Mouse (Mus musculus) midbrain, embryonic 14.5 days (tissue): ENCODE data around the gene Tsga10. TPM values are rescaled to one million over a fixed set of nuclear protein-coding genes. Genes with fewer than 3 reads are reported as not detected.

Source experiments
- ATAC-seq: fragments of 200-750 bp; cut with Nextera tagmentation; 2 replicates; pipeline ENCODE4 v1.8.0; 2017; ENCODE audit warnings: moderate number of reproducible peaks, moderate library complexity; ENCODE audit not compliant: low FRiP score, low TSS enrichment
- DNase-seq: peaks from one replicate; pipeline ENCODE4 v3.0.0-alpha.2; 2015
- H3K27ac ChIP-seq: fragments of 300-500 bp; sonication (generic); replicated peaks from 2 replicates; pipeline ENCODE4 v1.5.1; 2014; ENCODE audit warnings: mild to moderate bottlenecking, low read depth, low read length, moderate library complexity
- H3K27me3 ChIP-seq: fragments of 300-500 bp; sonication (generic); 2 replicates; pipeline ENCODE4 v1.6.1; 2014; ENCODE audit warnings: low read length, control low read depth, mixed read lengths; ENCODE audit not compliant: control insufficient read depth, insufficient read depth
- H3K36me3 ChIP-seq: fragments of 300-500 bp; sonication (generic); 2 replicates; pipeline ENCODE4 v1.6.1; 2014; ENCODE audit warnings: low read length, control low read depth; ENCODE audit not compliant: control insufficient read depth, insufficient read depth
- H3K4me1 ChIP-seq: fragments of 300-500 bp; sonication (generic); 2 replicates; pipeline ENCODE4 v1.6.1; 2014; ENCODE audit warnings: mild to moderate bottlenecking, antibody characterized with exemption, low read length, control low read depth; ENCODE audit not compliant: control insufficient read depth, insufficient read depth
- H3K4me2 ChIP-seq: fragments of 300-500 bp; sonication (generic); 2 replicates; pipeline ENCODE4 v1.6.1; 2014; ENCODE audit warnings: mild to moderate bottlenecking, low read length, moderate library complexity
- H3K4me3 ChIP-seq: fragments of 300-500 bp; sonication (generic); replicated peaks from 2 replicates; pipeline ENCODE4 v1.5.1; 2014; ENCODE audit warnings: low read depth, low read length
- H3K9ac ChIP-seq: fragments of 300-500 bp; sonication (generic); replicated peaks from 2 replicates; pipeline ENCODE4 v1.6.1; 2014; ENCODE audit warnings: mild to moderate bottlenecking, low read length, moderate library complexity
- H3K9me3 ChIP-seq: fragments of 300-500 bp; sonication (generic); 2 replicates; pipeline ENCODE4 v1.6.1; 2016; ENCODE audit warnings: low read length, control low read depth, mixed read lengths; ENCODE audit not compliant: control insufficient read depth
- WGBS: fragments of 180-500 bp; shearing (Covaris S2); extraction: QIAGEN DNeasy Blood & Tissue Kit; methylation state at CpG from one replicate; pipeline ENCODE4 v1.1.7; 2014; 5-methylcytosine and 5-hydroxymethylcytosine counted together
- polyA plus RNA-seq: library from polyadenylated mRNA; unstranded; fragments of >200 nt; fragmentation: Nextera tagmentation; extraction: Ambion mirVana; gene quantifications from 2 replicates; pipeline ENCODE4 v1.2.1, GENCODE M21; 2014

Tsga10 gene
- 20.8 and 23.3 TPM in 2 replicates for polyA plus RNA-seq

DNA sequence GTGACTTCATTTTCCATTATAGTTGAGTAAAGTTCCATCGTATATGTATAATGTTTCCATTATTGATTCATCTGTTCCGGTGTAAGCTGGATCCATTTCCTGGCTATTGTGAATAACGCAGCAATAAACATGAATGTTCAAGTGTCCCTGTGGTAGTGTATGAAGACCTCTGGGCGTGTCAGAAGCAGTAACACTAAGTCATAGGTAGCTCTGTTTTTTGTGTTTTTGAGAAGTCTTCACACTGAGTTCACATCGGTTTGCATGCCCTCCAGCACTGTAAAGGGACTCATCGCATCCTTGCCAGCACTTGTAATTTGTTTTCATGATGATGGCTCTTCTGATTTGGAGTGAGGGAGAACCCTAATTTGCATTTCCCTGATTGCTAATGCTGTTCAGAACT is at the start of gene Tsga10:
Tsga10 (minus strand) TSS at position 144 of the 400 bp plus-strand sequence.
- Histone ChIP-seq H3K4me3 (peak within 1 kb of the TSS; percentile 67), H3K9ac (peak within 1 kb of the TSS; percentile 64), H3K9me3 (no peaks in the 10 kb centered on the region), H3K36me3 (no peaks in the 10 kb centered on the region), H3K27ac (peak within 1 kb of the TSS; percentile 91), H3K4me2 (peak within 1 kb of the TSS; percentile 71), H3K27me3 (no peaks in the 10 kb centered on the region), H3K4me1 (0 out of 2 replicates have a peak, but pooled peaks cover 8% of the 10 kb centered on the region)
- DNase-seq = no peak
- WGBS = 83% methylated on average over 6 of the region's 6 CpGs
- no peak for ATAC-seq

DNA sequence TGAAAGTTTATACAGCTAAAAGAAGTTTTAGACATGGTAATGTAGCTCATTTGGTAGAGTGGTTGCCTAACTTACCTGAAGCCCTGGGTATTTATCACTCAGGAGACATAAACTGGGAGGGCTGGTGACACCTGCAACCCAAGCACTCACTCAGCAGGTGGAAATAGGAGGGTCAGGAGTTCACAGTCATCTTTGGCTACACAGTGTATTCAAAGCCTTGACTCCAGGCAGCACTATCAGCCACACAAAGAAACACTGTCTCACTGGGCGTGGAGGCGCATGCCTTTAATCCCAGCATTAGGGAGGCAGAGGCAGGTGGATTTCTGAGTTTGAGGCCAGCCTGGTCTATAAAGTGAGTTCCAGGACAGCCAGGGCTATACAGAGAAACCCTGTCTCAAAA is 46.5 kb upstream of the Tsga10 start:
- Histone ChIP-seq H3K4me2 (no peak overlapping the region), H3K9me3 (no peaks in the 10 kb centered on the region), H3K27me3 (no peaks in the 10 kb centered on the region), H3K36me3 (no peaks in the 10 kb centered on the region), H3K27ac (no peak overlapping the region), H3K4me3 (no peak overlapping the region), H3K9ac (no peak overlapping the region), H3K4me1 (no peaks in the 10 kb centered on the region)
- ATAC-seq = no peak
- DNase-seq = no peak
- 82% methylated on average over 2 of the region's 2 CpGs for WGBS

DNA sequence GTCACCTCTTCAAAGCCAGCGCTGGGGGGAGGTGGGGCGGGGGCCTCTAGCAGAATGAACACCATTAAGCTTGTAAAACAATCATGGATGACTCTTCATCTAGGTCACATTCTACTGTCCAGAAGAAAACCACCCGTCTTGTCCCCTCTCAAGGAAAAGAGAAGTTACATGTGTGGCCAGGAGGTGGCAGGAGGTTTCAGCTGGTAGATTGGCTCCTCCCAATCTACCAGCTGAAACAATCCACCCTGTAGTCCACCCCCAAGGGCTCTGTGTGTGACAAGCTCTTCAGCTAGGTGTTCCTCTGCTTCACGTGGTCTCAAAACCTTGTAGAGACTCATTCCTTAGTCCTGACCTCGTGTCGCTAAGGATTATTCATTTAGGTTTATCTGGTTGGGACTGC is 36.9 kb upstream of the Tsga10 start:
- Histone ChIP-seq H3K9ac (no peak overlapping the region), H3K27ac (no peak overlapping the region), H3K4me2 (no peak overlapping the region), H3K4me3 (no peak overlapping the region), H3K36me3 (peaks cover 22% of the 10 kb centered on the region), H3K27me3 (no peaks in the 10 kb centered on the region), H3K4me1 (no peaks in the 10 kb centered on the region), H3K9me3 (no peaks in the 10 kb centered on the region)
- DNase-seq (peak; percentile 41), ATAC-seq (no peak)
- 34% methylated on average over 6 of the region's 6 CpGs for WGBS

DNA sequence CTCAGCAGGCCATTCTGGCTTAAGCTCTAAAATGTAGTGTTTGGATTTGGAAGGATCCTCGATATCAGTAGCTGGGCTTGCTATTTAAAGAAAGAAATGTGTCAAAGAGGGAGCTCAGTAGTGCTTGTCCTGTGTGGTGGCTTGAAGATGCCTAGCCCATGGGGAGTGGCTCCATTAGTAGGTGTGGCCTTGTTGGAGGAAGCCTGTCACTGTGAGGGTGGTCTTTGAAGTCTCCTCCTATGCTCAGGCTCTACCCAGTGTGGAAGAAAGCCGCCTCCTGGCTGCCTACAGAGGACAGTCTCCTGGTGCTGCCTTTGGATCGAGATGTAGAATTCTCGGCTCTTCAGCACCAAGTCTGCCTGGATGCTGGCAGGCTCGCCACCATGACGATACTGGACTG is 34.1 kb upstream of the Tsga10 start:
- Histone ChIP-seq H3K27me3 (no peaks in the 10 kb centered on the region), H3K9me3 (no peaks in the 10 kb centered on the region), H3K4me3 (no peak overlapping the region), H3K27ac (no peak overlapping the region), H3K4me2 (no peak overlapping the region), H3K4me1 (no peaks in the 10 kb centered on the region), H3K36me3 (peaks cover 45% of the 10 kb centered on the region), H3K9ac (no peak overlapping the region)
- 54% methylated on average over 6 of the region's 6 CpGs for WGBS
- no peak for DNase-seq
- ATAC-seq = no peak

DNA sequence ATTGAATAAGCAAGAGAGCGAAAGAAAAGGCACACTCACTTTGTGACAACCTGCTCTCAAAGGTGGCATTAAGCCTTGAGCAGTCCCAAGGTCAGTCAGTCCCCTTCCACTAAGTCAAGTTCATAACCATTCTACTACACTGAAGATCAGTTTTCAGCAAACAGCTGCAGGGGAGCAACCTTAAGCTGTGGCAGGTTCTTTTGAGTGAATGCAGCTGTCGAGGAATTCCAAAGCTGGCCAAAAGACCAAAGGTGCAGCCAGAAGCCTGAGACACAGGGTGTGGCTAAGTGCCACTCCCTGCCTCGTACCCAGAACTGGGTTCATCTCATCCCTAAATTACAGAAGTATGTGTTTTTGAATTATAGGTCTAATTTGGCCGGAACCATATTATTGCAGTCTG is 33.6 kb upstream of the Tsga10 start:
- Histone ChIP-seq H3K9me3 (no peaks in the 10 kb centered on the region), H3K27ac (no peak overlapping the region), H3K27me3 (no peaks in the 10 kb centered on the region), H3K36me3 (peaks cover 49% of the 10 kb centered on the region), H3K9ac (no peak overlapping the region), H3K4me1 (no peaks in the 10 kb centered on the region), H3K4me2 (no peak overlapping the region), H3K4me3 (no peak overlapping the region)
- WGBS = 86% methylated on average over 4 of the region's 4 CpGs
- ATAC-seq = no peak
- DNase-seq = no peak

DNA sequence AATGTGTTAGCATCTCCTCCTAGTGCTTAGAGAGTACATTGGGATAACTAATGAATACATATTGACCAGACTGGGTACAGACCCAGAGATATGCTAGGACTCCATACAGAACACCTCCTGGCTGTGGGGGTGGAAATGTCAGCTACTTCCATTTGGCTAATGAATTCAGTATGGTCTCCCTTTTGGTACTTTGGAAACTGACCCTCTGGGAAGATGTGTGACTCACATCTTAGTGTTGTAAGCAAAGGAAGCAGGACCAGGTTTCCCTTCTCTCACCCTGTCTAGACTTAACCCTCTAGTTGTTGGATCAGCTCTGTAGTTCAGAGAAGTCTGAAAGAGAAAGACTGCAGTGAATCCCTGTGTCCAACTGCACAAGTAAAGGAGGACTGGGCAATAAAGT is 28.4 kb upstream of the Tsga10 start:
- Histone ChIP-seq H3K4me3 (no peak overlapping the region), H3K4me1 (peaks cover 9% of the 10 kb centered on the region), H3K27me3 (no peaks in the 10 kb centered on the region), H3K27ac (no peak overlapping the region), H3K4me2 (no peak overlapping the region), H3K9ac (no peak overlapping the region), H3K36me3 (peaks cover 50% of the 10 kb centered on the region), H3K9me3 (no peaks in the 10 kb centered on the region)
- no peak for DNase-seq
- no peak for ATAC-seq

DNA sequence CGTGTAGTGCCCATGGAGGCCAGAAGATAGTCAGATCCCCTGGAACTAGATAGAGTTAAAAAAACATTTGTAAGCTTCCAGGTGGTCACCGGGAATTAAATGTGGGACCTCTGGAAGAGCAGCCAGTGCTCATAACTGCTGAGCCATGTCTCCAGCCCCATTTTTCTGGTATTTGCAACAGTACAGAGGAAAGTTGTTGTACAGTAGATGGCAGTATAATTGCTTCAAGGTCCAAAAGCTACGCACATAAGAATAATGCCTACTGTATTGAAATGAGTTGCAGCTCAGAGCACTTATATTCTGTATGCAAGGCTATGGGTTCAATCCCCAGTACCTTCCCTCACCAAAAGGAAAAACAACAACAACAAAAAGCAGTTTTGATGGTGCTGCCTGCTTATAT is 25.2 kb upstream of the Tsga10 start:
- Histone ChIP-seq H3K4me3 (no peak overlapping the region), H3K27me3 (no peaks in the 10 kb centered on the region), H3K9me3 (no peaks in the 10 kb centered on the region), H3K9ac (no peak overlapping the region), H3K4me2 (peak overlapping the region; percentile 93), H3K36me3 (peaks cover 21% of the 10 kb centered on the region), H3K4me1 (peaks cover 13% of the 10 kb centered on the region), H3K27ac (no peak overlapping the region)
- 77% methylated on average over 3 of the region's 3 CpGs for WGBS
- DNase-seq (peak; percentile 29), ATAC-seq (no peak)

DNA sequence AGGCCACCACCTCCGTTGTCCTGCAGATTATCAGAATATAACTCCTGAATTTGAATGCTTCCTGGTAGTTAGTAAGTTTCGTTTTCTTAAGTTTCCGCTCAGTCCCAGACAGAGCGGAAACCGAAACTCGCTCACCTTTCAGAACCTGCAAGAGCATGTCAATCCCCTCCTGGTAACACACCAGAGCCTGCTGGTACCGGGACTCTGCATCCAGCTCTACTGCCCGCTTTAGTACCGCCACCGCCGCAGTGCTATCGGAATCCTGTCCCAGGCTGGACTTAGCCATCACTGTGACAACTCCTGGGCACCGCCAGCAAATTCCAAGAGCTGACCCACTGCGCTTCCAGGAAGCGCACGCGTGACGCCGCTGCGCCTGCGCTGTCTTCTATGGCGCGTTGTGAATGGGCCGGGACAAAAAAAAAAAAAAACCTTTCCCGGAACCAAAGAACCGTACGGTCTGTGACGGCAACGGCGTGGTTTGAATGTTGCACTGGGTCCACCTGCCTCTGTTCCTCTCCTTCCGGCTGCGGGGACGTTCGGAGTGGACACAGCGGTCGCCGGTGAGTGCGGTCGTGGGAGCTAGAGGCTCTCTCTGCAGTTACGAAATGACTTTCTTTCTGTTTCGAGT is 23.9 kb upstream of the Tsga10 start, which contains the start of the genes Mitd1 and Mrpl30:
Mitd1 (minus strand) TSS at position 387 of the 628 bp plus-strand sequence.
Mrpl30 (plus strand) TSS at position 453 of the 628 bp plus-strand sequence.
- peak within 1 kb of the TSS; percentile 64 for H3K9ac ChIP-seq
- no peaks in the 10 kb centered on the region for H3K27me3 ChIP-seq
- H3K36me3 ChIP-seq = peaks cover 12% of the 10 kb centered on the region
- H3K27ac ChIP-seq = peak within 1 kb of the TSS; percentile 46; the same call in 1 of the 2 replicates
- peak; percentile 96 for DNase-seq
- peak within 1 kb of the TSS; percentile 93 for H3K4me2 ChIP-seq
- H3K4me3 ChIP-seq = peak within 1 kb of the TSS; percentile 67
- WGBS = under 1% methylated on average over 41 of the region's 41 CpGs
- peaks cover 13% of the 10 kb centered on the region for H3K4me1 ChIP-seq
- no peaks in the 10 kb centered on the region for H3K9me3 ChIP-seq
- ATAC-seq = peak; percentile 91

DNA sequence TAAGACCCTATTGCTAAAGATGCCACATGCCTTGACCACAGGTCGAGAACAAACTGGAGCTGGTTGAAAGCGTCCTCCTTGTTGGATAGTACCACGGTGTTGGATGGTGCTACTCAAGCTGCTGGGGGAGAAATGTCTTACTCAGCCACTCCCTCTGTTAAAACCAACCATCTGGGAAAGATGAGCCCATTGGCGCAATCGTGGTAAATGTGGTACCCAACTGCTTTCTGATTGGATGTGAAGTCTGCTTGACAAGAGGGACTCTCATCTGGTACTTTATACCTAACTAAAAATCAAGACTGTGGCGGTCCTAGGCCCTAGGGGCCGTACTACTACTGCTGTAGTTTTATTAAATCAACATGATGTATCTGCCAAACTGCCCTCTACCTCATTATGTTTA is 23.0 kb upstream of the Tsga10 start:
- Histone ChIP-seq H3K4me2 (peak overlapping the region; percentile 93), H3K27ac (no peak overlapping the region), H3K4me3 (peak overlapping the region; percentile 67), H3K9ac (peak overlapping the region; percentile 64), H3K27me3 (no peaks in the 10 kb centered on the region), H3K9me3 (no peaks in the 10 kb centered on the region), H3K36me3 (peaks cover 9% of the 10 kb centered on the region), H3K4me1 (peaks cover 13% of the 10 kb centered on the region)
- WGBS = 81% methylated on average over 7 of the region's 7 CpGs
- DNase-seq (no peak), ATAC-seq (no peak)
